Mouse (Mus musculus): Measurements from ENCODE around the gene Zfp62. TPM values are rescaled to one million over a fixed set of nuclear protein-coding genes. Genes with fewer than 3 reads are reported as not detected.

Zfp62 gene
- polyA plus RNA-seq, 1 experiment from 2014 or later, result 33.5 TPM

- no peaks in the 10 kb centered on the region for H3K36me3 ChIP-seq
- H3K27ac ChIP-seq (ENCODE audit: poor library complexity, severe bottlenecking), result peak overlapping the region; percentile 88
- peak overlapping the region; percentile 62 for H3K4me3 ChIP-seq
- WGBS, result 22% methylated on average over 11 of the region's 11 CpGs
- peak overlapping the region; percentile 73 for H3K4me2 ChIP-seq
- H3K9me3 ChIP-seq (replicated peaks), result no peaks in the 10 kb centered on the region
- H3K4me1 ChIP-seq (replicated peaks), result peaks cover 33% of the 10 kb centered on the region
- no peaks in the 10 kb centered on the region for H3K27me3 ChIP-seq (replicated peaks)
- ATAC-seq (ENCODE audit: insufficient number of reproducible peaks, low FRiP score), result no peak
- peak overlapping the region; percentile 16; the same call in 1 of the 2 replicates for H3K9ac ChIP-seq
These were observed 40.0 kb downstream of the Zfp62 start for GRCm38 (mm10) chr11:49242944-49243626.

DNA sequence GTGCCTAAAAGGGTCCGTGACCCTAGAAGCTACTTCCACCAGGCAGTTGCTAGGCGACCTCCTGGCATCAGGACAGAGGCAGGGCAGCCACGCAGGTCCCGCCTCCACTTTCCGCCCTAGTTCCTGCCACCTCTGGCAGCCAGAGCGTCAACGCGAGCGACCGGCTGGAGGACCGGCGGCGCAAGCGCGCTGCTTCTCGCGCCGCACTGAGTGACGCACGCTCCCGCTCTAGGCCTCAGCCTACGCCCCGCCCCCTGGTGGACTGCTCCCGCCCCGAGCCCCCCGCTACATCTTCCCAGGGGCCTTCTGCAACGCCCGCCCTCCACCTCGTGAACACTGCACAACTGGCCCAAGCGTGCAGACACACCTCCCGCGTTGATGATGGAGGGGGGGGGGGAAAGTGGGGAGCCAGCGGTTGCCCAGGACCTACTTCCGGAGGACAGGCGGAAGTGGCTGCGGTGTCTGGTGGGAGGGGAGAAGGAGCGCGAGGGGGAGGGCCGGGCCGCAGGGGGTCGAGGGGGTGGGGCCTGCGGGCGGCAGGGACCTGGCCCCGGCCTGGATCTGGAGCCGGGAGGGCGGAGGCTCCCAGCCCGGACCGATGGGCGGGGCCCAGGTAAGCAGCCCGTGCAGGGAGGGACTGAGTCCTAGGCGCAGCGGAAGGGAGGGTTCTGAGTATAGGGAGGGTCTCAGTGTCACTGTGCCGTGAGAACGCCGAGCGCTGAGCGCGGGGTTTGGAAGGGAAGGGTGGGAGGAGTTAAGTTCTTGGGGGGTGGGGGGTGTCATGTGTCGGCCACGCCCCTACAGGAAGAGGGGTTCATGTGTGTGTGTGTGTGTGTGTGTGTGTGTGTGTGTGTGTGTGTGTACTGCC is 40.9 kb downstream of the Zfp62 start, which contains the start of gene Mgat1:
Gene Mgat1 (plus strand): TSS at position 465 of the 868 bp plus-strand sequence.
- under 1% methylated on average over 60 of the region's 60 CpGs for WGBS
- H3K4me1 ChIP-seq (replicated peaks), result peaks cover 38% of the 10 kb centered on the region
- H3K36me3 ChIP-seq, result no peaks in the 10 kb centered on the region
- H3K9me3 ChIP-seq (replicated peaks), result no peaks in the 10 kb centered on the region
- peak; percentile 93 for ATAC-seq (ENCODE audit: insufficient number of reproducible peaks, low FRiP score)
- peak within 1 kb of the TSS; percentile 88 for H3K27ac ChIP-seq (ENCODE audit: poor library complexity, severe bottlenecking)
- no peaks in the 10 kb centered on the region for H3K27me3 ChIP-seq (replicated peaks)
- H3K4me3 ChIP-seq, result peak within 1 kb of the TSS; percentile 62
- H3K9ac ChIP-seq, result peak within 1 kb of the TSS; percentile 64
- H3K4me2 ChIP-seq, result peak within 1 kb of the TSS; percentile 73

DNA sequence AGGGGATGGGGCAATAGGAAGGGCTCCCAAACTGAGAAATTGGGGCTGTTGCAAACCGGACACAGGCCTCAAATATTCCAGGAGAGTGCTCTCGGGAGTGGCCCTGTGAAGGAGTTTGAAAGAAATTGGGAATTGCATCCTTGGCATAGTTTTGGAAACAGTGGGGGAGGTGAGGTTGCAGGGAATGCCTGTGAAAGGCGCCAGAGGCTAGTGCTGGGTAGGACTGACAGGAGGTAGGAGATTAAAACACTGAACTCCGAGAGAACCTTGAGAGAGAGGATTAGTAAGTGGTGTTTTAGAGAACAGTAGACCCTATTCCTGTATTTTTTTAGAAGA is 41.5 kb downstream of the Zfp62 start:
- peak overlapping the region; percentile 64; the same call in 1 of the 2 replicates for H3K9ac ChIP-seq
- peak overlapping the region; percentile 73 for H3K4me2 ChIP-seq
- H3K36me3 ChIP-seq, result no peaks in the 10 kb centered on the region
- 2% methylated on average over 4 of the region's 4 CpGs for WGBS
- no peaks in the 10 kb centered on the region for H3K27me3 ChIP-seq (replicated peaks)
- peak overlapping the region; percentile 62 for H3K4me3 ChIP-seq
- peak overlapping the region; percentile 88 for H3K27ac ChIP-seq (ENCODE audit: poor library complexity, severe bottlenecking)
- no peak for ATAC-seq (ENCODE audit: insufficient number of reproducible peaks, low FRiP score)
- peaks cover 44% of the 10 kb centered on the region for H3K4me1 ChIP-seq (replicated peaks)
- no peaks in the 10 kb centered on the region for H3K9me3 ChIP-seq (replicated peaks)

- H3K4me1 ChIP-seq (replicated peaks), result peaks cover 50% of the 10 kb centered on the region
- no peaks in the 10 kb centered on the region for H3K36me3 ChIP-seq
- no peak for ATAC-seq (ENCODE audit: insufficient number of reproducible peaks, low FRiP score)
- no peaks in the 10 kb centered on the region for H3K9me3 ChIP-seq (replicated peaks)
- peak overlapping the region; percentile 73 for H3K4me2 ChIP-seq
- H3K4me3 ChIP-seq, result peak overlapping the region; percentile 62
- no peak overlapping the region for H3K9ac ChIP-seq
- H3K27ac ChIP-seq (ENCODE audit: poor library complexity, severe bottlenecking), result peak overlapping the region; percentile 88
- no peaks in the 10 kb centered on the region for H3K27me3 ChIP-seq (replicated peaks)
- 14% methylated on average over 7 of the region's 7 CpGs for WGBS
These were observed 42.1 kb downstream of the Zfp62 start for GRCm38 (mm10) chr11:49245176-49245575.

GRCm38 (mm10) chr11:49245634-49246415 is 42.7 kb downstream of the Zfp62 start:
- Histone ChIP-seq H3K4me3 (peak overlapping the region; percentile 62), H3K9ac (peak overlapping the region; percentile 44; the same call in 1 of the 2 replicates), H3K36me3 (no peaks in the 10 kb centered on the region), H3K27ac (ENCODE audit: poor library complexity, severe bottlenecking) (peak overlapping the region; percentile 88), H3K4me1 (replicated peaks) (peaks cover 51% of the 10 kb centered on the region), H3K9me3 (replicated peaks) (no peaks in the 10 kb centered on the region), H3K27me3 (replicated peaks) (no peaks in the 10 kb centered on the region), H3K4me2 (peak overlapping the region; percentile 73)
- WGBS, result 18% methylated on average over 12 of the region's 12 CpGs
- no peak for ATAC-seq (ENCODE audit: insufficient number of reproducible peaks, low FRiP score)

- H3K4me1 ChIP-seq (replicated peaks), result peaks cover 57% of the 10 kb centered on the region
- H3K9me3 ChIP-seq (replicated peaks), result no peaks in the 10 kb centered on the region
- no peak overlapping the region for H3K4me2 ChIP-seq
- H3K27ac ChIP-seq (ENCODE audit: poor library complexity, severe bottlenecking), result no peak overlapping the region
- H3K4me3 ChIP-seq, result no peak overlapping the region
- no peaks in the 10 kb centered on the region for H3K36me3 ChIP-seq
- ATAC-seq (ENCODE audit: insufficient number of reproducible peaks, low FRiP score), result no peak
- WGBS, result 77% methylated on average over 4 of the region's 4 CpGs
- H3K9ac ChIP-seq, result no peak overlapping the region
- H3K27me3 ChIP-seq (replicated peaks), result no peaks in the 10 kb centered on the region
These were observed 43.4 kb downstream of the Zfp62 start for GRCm38 (mm10) chr11:49246523-49246922.

DNA sequence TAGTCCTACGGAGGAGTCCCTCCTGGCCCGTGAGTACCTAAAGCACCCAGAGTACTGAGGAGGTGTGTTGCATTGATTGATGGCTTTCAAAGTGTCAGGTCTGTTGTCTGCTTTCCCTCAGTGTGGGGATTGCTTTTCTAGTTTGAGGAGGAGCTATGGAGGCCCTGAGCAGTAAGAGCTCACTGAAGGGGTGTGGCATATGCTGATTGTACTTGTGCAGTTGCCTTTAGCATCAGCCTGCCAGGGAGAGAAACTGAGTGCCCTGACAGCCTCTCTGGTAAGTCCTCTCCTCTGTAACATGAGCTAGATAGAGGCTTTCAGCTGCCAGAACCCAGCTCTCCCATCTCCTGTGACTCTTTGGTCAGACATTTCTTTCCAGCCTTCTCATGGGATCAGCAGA is 44.2 kb downstream of the Zfp62 start:
- Histone ChIP-seq H3K27me3 (replicated peaks) (no peaks in the 10 kb centered on the region), H3K27ac (ENCODE audit: poor library complexity, severe bottlenecking) (no peak overlapping the region), H3K9me3 (replicated peaks) (no peaks in the 10 kb centered on the region), H3K36me3 (0 out of 2 replicates have a peak, but pooled peaks cover 5% of the 10 kb centered on the region), H3K4me2 (0 out of 2 replicates have a peak overlapping the region, but pooled peaks have one; percentile 6), H3K4me3 (no peak overlapping the region), H3K4me1 (replicated peaks) (peaks cover 65% of the 10 kb centered on the region), H3K9ac (no peak overlapping the region)
- 51% methylated on average over 2 of the region's 2 CpGs for WGBS
- no peak for ATAC-seq (ENCODE audit: insufficient number of reproducible peaks, low FRiP score)

GRCm38 (mm10) chr11:49248226-49248973 is 45.3 kb downstream of the Zfp62 start:
- peaks cover 13% of the 10 kb centered on the region for H3K36me3 ChIP-seq
- 59% methylated on average over 6 of the region's 6 CpGs for WGBS
- H3K4me2 ChIP-seq, result no peak overlapping the region
- peak overlapping the region; percentile 50 for H3K27ac ChIP-seq (ENCODE audit: poor library complexity, severe bottlenecking)
- H3K4me3 ChIP-seq, result no peak overlapping the region
- peaks cover 61% of the 10 kb centered on the region for H3K4me1 ChIP-seq (replicated peaks)
- H3K27me3 ChIP-seq (replicated peaks), result no peaks in the 10 kb centered on the region
- no peak for ATAC-seq (ENCODE audit: insufficient number of reproducible peaks, low FRiP score)
- 0 out of 2 replicates have a peak overlapping the region, but pooled peaks have one; percentile 17 for H3K9ac ChIP-seq
- no peaks in the 10 kb centered on the region for H3K9me3 ChIP-seq (replicated peaks)

GRCm38 (mm10) chr11:49248974-49249700 is 46.0 kb downstream of the Zfp62 start:
- Histone ChIP-seq H3K4me2 (0 out of 2 replicates have a peak overlapping the region, but pooled peaks have one; percentile 70), H3K27me3 (replicated peaks) (no peaks in the 10 kb centered on the region), H3K4me1 (replicated peaks) (peaks cover 61% of the 10 kb centered on the region), H3K36me3 (peaks cover 20% of the 10 kb centered on the region), H3K27ac (ENCODE audit: poor library complexity, severe bottlenecking) (peak overlapping the region; percentile 50), H3K9ac (0 out of 2 replicates have a peak overlapping the region, but pooled peaks have one; percentile 17), H3K4me3 (no peak overlapping the region), H3K9me3 (replicated peaks) (no peaks in the 10 kb centered on the region)
- no peak for ATAC-seq (ENCODE audit: insufficient number of reproducible peaks, low FRiP score)
- 73% methylated on average over 6 of the region's 6 CpGs for WGBS

Data from heart, embryonic 12.5 days (tissue).